ENCODE assay signal across 27 mouse cellular contexts in genomic region chr11:104578074-104578473, GRCm38 (mm10). TPM values are rescaled to one million over a fixed set of nuclear protein-coding genes. Genes with fewer than 3 reads are reported as not detected.
A peak's percentile ranks its signal among the peaks of the same experiment; 100 is the strongest.
DNase-seq lines count a peak whose midpoint lies in the region; ATAC-seq and TF ChIP-seq lines count a peak whose summit lies in the region.
"Had no signal": no experiment of that assay in that cellular context is flagged by ENCODE, and none has a peak within 500 bp of the region (broad histone marks: within the 10 kb centered on the region; RNA-seq: fewer than 3 reads in every experiment).

No protein-coding gene starts in this region.

- no peak overlapping the region for H3K9ac ChIP-seq in hindbrain, embryonic 14.5 days
- H3K9ac ChIP-seq in lung, postnatal 0 days (replicated peaks; ENCODE audit: low read depth), result no peak overlapping the region
- H3K9ac ChIP-seq: embryonic facial prominence, embryonic 13.5 days; hindbrain, embryonic 15.5 days; kidney, embryonic 15.5 days; liver, embryonic 13.5 days; neural tube, embryonic 15.5 days; stomach, embryonic 15.5 days had no signal

- TF ChIP-seq EP300 in lung, postnatal 0 days (IDR thresholded peaks at IDR 0.05), result no peak

- intact Hi-C loops in heart, postnatal 14 days (cut with DNase I), result no loop called here

- 19% methylated on average over 5 of the region's 5 CpGs for WGBS in heart, embryonic 10.5 days
- WGBS in hindbrain, embryonic 10.5 days, result 63% methylated on average over 5 of the region's 5 CpGs
- whole genome bisulfite sequencing in hindbrain, embryonic 14.5 days, result 61% methylated on average over 5 of the region's 5 CpGs
- 11% methylated on average over 5 of the region's 5 CpGs for WGBS in lung, postnatal 0 days

- no peaks in the 10 kb centered on the region for H3K27me3 ChIP-seq in heart, embryonic 10.5 days (ENCODE audit: insufficient read depth, poor library complexity, severe bottlenecking)
- peaks cover 9% of the 10 kb centered on the region for H3K27me3 ChIP-seq in hindbrain, embryonic 10.5 days (ENCODE audit: insufficient read depth, poor library complexity, severe bottlenecking)
- H3K27me3 ChIP-seq in hindbrain, embryonic 14.5 days (ENCODE audit: control insufficient read depth, insufficient read depth, low read length), result no peaks in the 10 kb centered on the region
- H3K27me3 ChIP-seq in lung, postnatal 0 days (replicated peaks; ENCODE audit: insufficient read depth, low read length), result no peaks in the 10 kb centered on the region
- H3K27me3 ChIP-seq in myocyte (ENCODE audit: control insufficient read depth, insufficient read depth, insufficient read length), result no peaks in the 10 kb centered on the region
- H3K27me3 ChIP-seq: hindbrain, embryonic 15.5 days; stomach, embryonic 15.5 days had no signal

- peaks cover 12% of the 10 kb centered on the region for H3K79me2 ChIP-seq in myocyte (ENCODE audit: control insufficient read depth, insufficient read depth)

- peaks cover 44% of the 10 kb centered on the region for H3K36me3 ChIP-seq in heart, embryonic 10.5 days
- no peaks in the 10 kb centered on the region for H3K36me3 ChIP-seq in hindbrain, embryonic 10.5 days
- H3K36me3 ChIP-seq in hindbrain, embryonic 14.5 days (replicated peaks; ENCODE audit: control insufficient read depth, insufficient read depth), result no peaks in the 10 kb centered on the region
- H3K36me3 ChIP-seq in lung, postnatal 0 days (ENCODE audit: insufficient read depth, low read length), result no peaks in the 10 kb centered on the region
- H3K36me3 ChIP-seq in myocyte (ENCODE audit: control insufficient read depth, insufficient read depth), result peaks cover 8% of the 10 kb centered on the region
- H3K36me3 ChIP-seq: embryonic facial prominence, embryonic 13.5 days; hindbrain, embryonic 15.5 days; kidney, embryonic 15.5 days; liver, embryonic 13.5 days; neural tube, embryonic 15.5 days; stomach, embryonic 15.5 days had no signal

- TF ChIP-seq CTCF in lung, postnatal 0 days (IDR thresholded peaks at IDR 0.05), result no peak

- ATAC-seq in hindbrain, embryonic 14.5 days (ENCODE audit: low FRiP score), result no peak
- peak; percentile 51; the same call in 1 of the 2 replicates for ATAC-seq in lung, postnatal 0 days
- ATAC-seq: CD4-positive, CD25-positive, alpha-beta regulatory T cell, adult 4 months; forebrain, embryonic 16.5 days; inflammation-experienced regulatory T-cells, adult 6 months had no signal

- TF ChIP-seq POLR2A in myocyte (IDR thresholded peaks at IDR 0.05; ENCODE audit: insufficient read length, low read depth), result peak; percentile 44

- H3ac ChIP-seq in myocyte (ENCODE audit: control insufficient read depth, insufficient read length), result peak overlapping the region; percentile 9

- peak overlapping the region; percentile 88 for H3K27ac ChIP-seq in heart, embryonic 10.5 days
- 0 out of 2 replicates have a peak overlapping the region, but pooled peaks have one; percentile 16 for H3K27ac ChIP-seq in hindbrain, embryonic 10.5 days
- H3K27ac ChIP-seq in hindbrain, embryonic 14.5 days, result no peak overlapping the region
- no peak overlapping the region for H3K27ac ChIP-seq in lung, postnatal 0 days (ENCODE audit: low read length)
- H3K27ac ChIP-seq: embryonic facial prominence, embryonic 13.5 days; hindbrain, embryonic 15.5 days; kidney, embryonic 15.5 days; left cerebral cortex, adult 2 months; liver, embryonic 13.5 days; neural tube, embryonic 15.5 days; stomach, embryonic 15.5 days had no signal

- peak; percentile 87 for DNase-seq in heart, embryonic 10.5 days (ENCODE audit: low spot score)
- no peak for DNase-seq in heart, postnatal 14 days
- peak; percentile 18 for DNase-seq in hindbrain, embryonic 10.5 days (ENCODE audit: low spot score)
- DNase-seq in hindbrain, embryonic 14.5 days (ENCODE audit: low spot score), result no peak
- DNase-seq in lung, postnatal 0 days (ENCODE audit: low spot score), result no peak
- no peak for DNase-seq in lung, adult 18-20 months
- DNase-seq in adrenal gland, adult 18-20 months (ENCODE audit: low spot score in 2 of 2), result no peak
- DNase-seq: adrenal gland, postnatal 25 days; cerebellum, adult 11-12 months; cerebellum, adult 9-11 months; embryo, embryonic 11 days; gastrocnemius, postnatal 14 days; kidney, adult 18-20 months; kidney, postnatal 25 days; liver, embryonic 13.5 days; lung, postnatal 14 days; right cerebral cortex, postnatal 25 days had no signal

- H3K4me2 ChIP-seq in hindbrain, embryonic 14.5 days (replicated peaks), result no peak overlapping the region
- no peak overlapping the region for H3K4me2 ChIP-seq in lung, postnatal 0 days (replicated peaks; ENCODE audit: low read depth, low read length)
- peak overlapping the region; percentile 66 for H3K4me2 ChIP-seq in myocyte (ENCODE audit: low read depth)
- H3K4me2 ChIP-seq: embryonic facial prominence, embryonic 13.5 days; hindbrain, embryonic 15.5 days; kidney, embryonic 15.5 days; liver, embryonic 13.5 days; neural tube, embryonic 15.5 days; stomach, embryonic 15.5 days had no signal

- H3K4me1 ChIP-seq in heart, embryonic 10.5 days, result peaks cover 39% of the 10 kb centered on the region
- peaks cover 33% of the 10 kb centered on the region for H3K4me1 ChIP-seq in hindbrain, embryonic 10.5 days (replicated peaks)
- 0 out of 2 replicates have a peak, but pooled peaks cover 4% of the 10 kb centered on the region for H3K4me1 ChIP-seq in hindbrain, embryonic 14.5 days (replicated peaks; ENCODE audit: control insufficient read depth, insufficient read depth, low read length)
- H3K4me1 ChIP-seq in lung, postnatal 0 days (ENCODE audit: insufficient read depth, low read depth, low read length), result no peaks in the 10 kb centered on the region
- H3K4me1 ChIP-seq: neural tube, embryonic 15.5 days had no signal

- peak overlapping the region; percentile 66 for H3K4me3 ChIP-seq in heart, embryonic 10.5 days
- H3K4me3 ChIP-seq in hindbrain, embryonic 10.5 days, result no peak overlapping the region
- H3K4me3 ChIP-seq in hindbrain, embryonic 14.5 days (replicated peaks; ENCODE audit: low read length), result no peak overlapping the region
- no peak overlapping the region for H3K4me3 ChIP-seq in lung, postnatal 0 days (ENCODE audit: low read depth, low read length)
- peak overlapping the region; percentile 57 for H3K4me3 ChIP-seq in myocyte
- H3K4me3 ChIP-seq: embryonic facial prominence, embryonic 13.5 days; hindbrain, embryonic 15.5 days; kidney, embryonic 15.5 days; left cerebral cortex, adult 2 months; liver, embryonic 13.5 days; neural tube, embryonic 15.5 days; stomach, embryonic 15.5 days had no signal

- no peaks in the 10 kb centered on the region for H3K9me3 ChIP-seq in heart, embryonic 10.5 days
- H3K9me3 ChIP-seq in hindbrain, embryonic 10.5 days, result no peaks in the 10 kb centered on the region
- no peaks in the 10 kb centered on the region for H3K9me3 ChIP-seq in hindbrain, embryonic 14.5 days (ENCODE audit: control insufficient read depth, low read length)
- no peaks in the 10 kb centered on the region for H3K9me3 ChIP-seq in lung, postnatal 0 days (ENCODE audit: low read length)
- H3K9me3 ChIP-seq: embryonic facial prominence, embryonic 13.5 days; hindbrain, embryonic 15.5 days; kidney, embryonic 15.5 days; liver, embryonic 13.5 days; neural tube, embryonic 15.5 days; stomach, embryonic 15.5 days had no signal

TF ChIP-seq in myocyte, 11 proteins besides CTCF, POLR2A, EP300 and RAD21:
- peak; percentile 47 for TF ChIP-seq POLR2AphosphoS2 (IDR thresholded peaks at IDR 0.05; ENCODE audit: insufficient read length, low read depth)
- TF ChIP-seq CEBPB (IDR thresholded peaks at IDR 0.05; ENCODE audit: insufficient read depth, poor library complexity, severe bottlenecking), result peak; percentile 11; the same call in 1 of the 2 replicates
- TF ChIP-seq USF1 (IDR thresholded peaks at IDR 0.05; ENCODE audit: low read depth), result no peak
- peak in 1 of 3 experiments; percentile 82 for TF ChIP-seq MYOG (IDR thresholded peaks at IDR 0.05; ENCODE audit: control insufficient read depth in 1 of 3, insufficient read depth in 1 of 3, insufficient read length in 2 of 3, low read depth in 2 of 3)
- no peak for TF ChIP-seq E2F4 (IDR thresholded peaks at IDR 0.05; ENCODE audit: insufficient read depth)
- TF ChIP-seq TCF12 (IDR thresholded peaks at IDR 0.05; ENCODE audit: insufficient read depth, poor library complexity, severe bottlenecking), result no peak
- TF ChIP-seq MYOD1 (IDR thresholded peaks at IDR 0.05; ENCODE audit: control insufficient read depth in 1 of 3, insufficient read length in 2 of 3, low read depth in 2 of 3), result peak in 1 of 3 experiments; percentile 57

RNA-seq across cellular contexts. Expression of gene Myl4, which starts 27.6 kb away (rescaled TPM):
- polyA plus RNA-seq in heart, embryonic 10.5 days (2016; fragmentation: Nextera tagmentation; extraction: Ambion mirVana), result 1,777 and 2,791 TPM in 2 replicates
- total RNA-seq in heart, postnatal 14 days (2021), result 100 to 1,000 TPM; 280 to 698 TPM
- polyA plus RNA-seq in hindbrain, embryonic 10.5 days (2016; fragmentation: Nextera tagmentation; extraction: Ambion mirVana), result 1.2 and 2.0 TPM in 2 replicates
- polyA plus RNA-seq in hindbrain, embryonic 14.5 days (2014; fragmentation: Nextera tagmentation; extraction: Ambion mirVana), result 2.4 and 3.0 TPM in 2 replicates
- polyA plus RNA-seq in lung, postnatal 0 days (2015; fragmentation: Nextera tagmentation; extraction: Ambion mirVana), result 80.4 and 87.4 TPM in 2 replicates
- 5,062 TPM for polyA plus RNA-seq in myocyte (2012; fragmentation: generic; extraction: Trizol)
- total RNA-seq in adrenal gland, adult 18-20 months (2021), result 1 to 10 TPM; 3.6 to 4.3 TPM

RNA-seq across cellular contexts. Expression of gene Cdc27, which starts 27.7 kb away (rescaled TPM):
- polyA plus RNA-seq in heart, embryonic 10.5 days (2016; fragmentation: Nextera tagmentation; extraction: Ambion mirVana), result 39.0 and 39.8 TPM in 2 replicates
- total RNA-seq in heart, postnatal 14 days (2021), result 10 to 100 TPM; 23.2 to 26.5 TPM
- polyA plus RNA-seq in hindbrain, embryonic 10.5 days (2016; fragmentation: Nextera tagmentation; extraction: Ambion mirVana), result 38.6 and 53.4 TPM in 2 replicates
- 44.4 and 46.9 TPM in 2 replicates for polyA plus RNA-seq in hindbrain, embryonic 14.5 days (2014; fragmentation: Nextera tagmentation; extraction: Ambion mirVana)
- 18.4 and 20.0 TPM in 2 replicates for polyA plus RNA-seq in lung, postnatal 0 days (2015; fragmentation: Nextera tagmentation; extraction: Ambion mirVana)
- polyA plus RNA-seq in myocyte (2012; fragmentation: generic; extraction: Trizol), result 9.2 TPM
- total RNA-seq in adrenal gland, adult 18-20 months (2021), result 10 to 100 TPM; 60.3 to 63.1 TPM

RNA-seq across cellular contexts. Expression of gene Itgb3, which starts 29.7 kb away (rescaled TPM):
- 9.1 and 9.9 TPM in 2 replicates for polyA plus RNA-seq in heart, embryonic 10.5 days (2016; fragmentation: Nextera tagmentation; extraction: Ambion mirVana)
- 1 to 10 TPM; 4.8 to 4.9 TPM for total RNA-seq in heart, postnatal 14 days (2021)
- 3.5 and 3.6 TPM in 2 replicates for polyA plus RNA-seq in hindbrain, embryonic 10.5 days (2016; fragmentation: Nextera tagmentation; extraction: Ambion mirVana)
- 0.43 and 0.68 TPM in 2 replicates for polyA plus RNA-seq in hindbrain, embryonic 14.5 days (2014; fragmentation: Nextera tagmentation; extraction: Ambion mirVana)
- 6.9 and 7.1 TPM in 2 replicates for polyA plus RNA-seq in lung, postnatal 0 days (2015; fragmentation: Nextera tagmentation; extraction: Ambion mirVana)
- polyA plus RNA-seq in myocyte (2012; fragmentation: generic; extraction: Trizol), result 25.0 TPM
- total RNA-seq in adrenal gland, adult 18-20 months (2021), result 10 to 100 TPM; 12.6 to 14.7 TPM

Comparison
In these comparisons a context has a peak if more than half of its experiments do, and no peak if none do; other contexts are left out.
1. DNase-seq: peak in heart, embryonic 10.5 days (single experiment) and hindbrain, embryonic 10.5 days (single experiment); none in heart, postnatal 14 days (0 of 2), hindbrain, embryonic 14.5 days (single experiment), lung, postnatal 0 days (single experiment), lung, adult 18-20 months (0 of 2) and adrenal gland, adult 18-20 months (0 of 2).
2. H3K27ac ChIP-seq: peak in heart, embryonic 10.5 days (single experiment) and hindbrain, embryonic 10.5 days (single experiment); none in hindbrain, embryonic 14.5 days (single experiment) and lung, postnatal 0 days (single experiment).
3. H3K4me3 ChIP-seq: peak in heart, embryonic 10.5 days (single experiment) and myocyte (single experiment); none in hindbrain, embryonic 10.5 days (single experiment), hindbrain, embryonic 14.5 days (single experiment) and lung, postnatal 0 days (single experiment).
4. RNA of gene Myl4, which starts 27.6 kb away (polyA plus RNA-seq): 5,062 TPM in myocyte (single experiment), 1,777 to 2,791 TPM in heart, embryonic 10.5 days and 80.4 to 87.4 TPM in lung, postnatal 0 days; 2.4 to 3.0 TPM in hindbrain, embryonic 14.5 days and 1.2 to 2.0 TPM in hindbrain, embryonic 10.5 days; every median in the first group is over 10 times any median in the second.